Mouse (Mus musculus) urinary bladder, postnatal 10 days (tissue): ENCODE measurements around the gene Iffo2.
A peak's percentile ranks its signal among the peaks of the same experiment; 100 is the strongest.

ENCODE experiments used
- DNase-seq: peaks from one replicate; pipeline ENCODE4 v3.0.0; 2022; ENCODE audit warnings: low spot score

Gene Iffo2

DNA sequence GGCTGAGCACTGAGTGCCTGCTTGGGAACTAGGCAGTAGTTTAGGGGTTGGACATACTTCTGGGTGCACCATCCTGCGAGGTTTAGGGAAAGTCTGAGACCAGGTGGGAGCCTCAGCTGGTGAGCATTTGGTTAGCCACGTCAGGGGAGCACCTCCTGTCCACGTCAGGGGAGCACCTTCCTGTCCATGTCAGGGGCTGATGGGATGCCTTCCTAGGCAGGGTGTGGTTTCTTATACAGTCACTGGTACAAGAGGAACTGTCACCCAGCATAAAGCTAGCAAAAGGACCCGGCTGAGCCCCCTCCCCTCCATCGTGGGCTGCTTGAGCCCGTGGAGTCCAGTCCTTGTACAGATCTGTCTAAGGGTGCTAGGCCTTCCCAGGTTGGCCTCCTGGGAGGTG, 52.0 kb downstream of the Iffo2 start:
- DNase-seq: no peak

DNA sequence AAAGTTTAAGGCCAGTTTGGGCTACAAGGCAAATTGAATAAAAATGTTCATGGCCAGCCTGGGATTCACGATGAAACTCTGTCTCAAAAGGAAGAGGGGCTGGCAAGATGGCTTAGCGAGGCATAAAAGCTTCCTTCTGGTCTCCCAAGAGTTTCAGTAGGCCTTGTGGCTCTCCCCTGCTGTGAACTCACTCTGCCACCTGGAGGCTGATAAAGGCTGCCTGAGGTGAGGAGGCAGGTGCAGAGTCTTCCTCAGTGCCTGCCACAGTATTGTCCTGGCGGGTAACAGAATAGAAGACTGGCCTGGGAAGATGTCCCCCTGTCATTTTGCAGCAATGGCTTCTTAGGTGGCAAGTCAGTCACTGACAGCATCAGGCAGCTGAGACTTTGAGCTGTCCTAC, 52.6 kb downstream of the Iffo2 start:
- DNase-seq: no peak

DNA sequence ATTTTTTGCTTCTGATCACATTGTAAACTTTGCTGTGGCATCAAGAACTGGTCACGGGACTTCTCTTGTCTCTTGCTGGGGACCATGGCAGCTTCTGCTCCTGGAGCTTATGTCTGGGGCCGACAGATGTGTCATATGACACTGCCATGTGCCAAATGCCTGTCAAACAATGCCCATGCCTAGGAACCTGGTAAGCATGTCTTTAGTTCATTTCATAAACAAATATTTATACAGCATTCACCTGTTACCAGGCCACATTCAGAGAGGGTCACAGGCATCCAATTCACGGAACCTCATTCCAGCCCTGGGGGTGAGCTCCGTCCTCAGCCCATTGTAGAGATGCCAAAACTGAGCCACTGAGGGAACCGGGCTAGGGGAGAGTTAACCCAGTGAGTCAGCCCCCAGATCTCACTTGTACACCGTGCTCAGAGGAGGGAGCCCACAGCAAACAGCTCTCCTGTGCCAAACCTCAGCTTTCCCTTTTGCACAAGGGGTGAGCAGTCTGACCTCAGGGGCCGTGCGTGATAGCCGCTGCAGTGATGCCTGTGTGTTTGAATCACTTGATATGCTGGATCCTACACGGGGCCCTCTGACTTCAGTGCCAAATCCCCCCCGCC, 53.4 kb downstream of the Iffo2 start:
- DNase-seq: no peak

GRCm38 (mm10) chr4:139584704-139585103, 54.4 kb downstream of the Iffo2 start:
- DNase-seq: no peak

GRCm38 (mm10) chr4:139585713-139586112, 55.4 kb downstream of the Iffo2 start:
- no peak for DNase-seq

GRCm38 (mm10) chr4:139587370-139587769, 57.0 kb downstream of the Iffo2 start:
- no peak for DNase-seq

GRCm38 (mm10) chr4:139587773-139588172, 57.4 kb downstream of the Iffo2 start:
- DNase-seq: no peak

- no peak for DNase-seq
These were observed 59.1 kb downstream of the Iffo2 start for GRCm38 (mm10) chr4:139589351-139590027.

DNA sequence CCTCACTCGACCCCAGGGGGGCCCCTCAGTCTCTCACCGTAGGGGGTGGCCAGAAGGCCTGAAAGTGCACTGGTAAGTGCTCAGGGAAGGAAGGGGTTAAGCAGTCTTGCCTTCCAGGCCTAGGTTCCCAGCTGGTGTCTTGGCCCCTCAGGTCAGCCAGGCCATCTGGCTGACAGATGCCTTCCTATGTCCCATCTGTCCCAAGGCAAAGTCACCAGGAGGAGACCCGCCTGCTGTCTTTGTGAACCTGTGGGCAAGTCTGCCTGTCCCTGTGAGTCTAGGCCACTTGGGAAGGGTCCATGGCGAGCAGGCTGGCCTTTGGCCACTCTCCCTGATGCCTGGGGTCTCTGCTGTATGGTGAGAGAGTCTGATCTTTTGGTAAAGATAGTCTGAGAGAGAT, 60.1 kb downstream of the Iffo2 start:
- no peak for DNase-seq

DNA sequence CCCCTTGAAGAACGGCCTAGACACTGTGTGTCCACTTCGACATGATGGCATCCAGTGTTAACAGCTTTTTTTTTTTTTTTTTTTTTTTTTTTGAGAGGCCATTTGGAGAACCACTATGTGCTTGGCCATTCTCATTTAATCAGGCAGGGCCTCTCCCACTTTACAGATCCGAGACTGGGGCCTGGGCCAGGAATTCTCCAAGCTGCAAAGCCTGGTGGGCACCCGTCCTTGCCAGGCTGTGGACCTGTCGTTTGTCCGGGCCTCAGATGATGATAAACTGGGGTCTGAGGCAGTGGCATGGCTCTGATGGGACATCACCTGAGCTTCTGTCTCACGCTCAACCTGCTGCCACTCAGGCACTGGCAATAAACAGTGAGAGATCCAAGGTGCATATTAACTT, 62.5 kb downstream of the Iffo2 start:
- DNase-seq: no peak

DNA sequence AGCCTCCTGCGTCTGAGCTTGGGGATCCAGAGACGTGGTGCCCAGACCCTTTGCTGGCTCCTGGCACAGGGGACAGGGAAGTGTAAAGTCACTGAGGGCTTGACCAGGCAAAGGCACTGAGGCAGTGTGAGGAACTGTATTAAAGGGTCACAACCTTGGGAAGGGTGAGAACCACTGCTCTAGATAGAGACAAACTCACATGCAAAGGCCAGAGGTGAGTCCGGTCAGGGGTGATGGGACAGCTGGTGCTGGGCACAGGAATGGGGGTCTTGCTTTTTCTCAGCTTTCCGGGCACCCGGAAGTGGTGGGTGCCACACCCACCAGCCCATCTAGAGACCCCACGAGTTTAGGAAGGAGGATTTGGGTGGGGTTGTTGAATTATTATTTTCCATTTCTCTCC, 63.0 kb downstream of the Iffo2 start:
- DNase-seq: no peak

DNA sequence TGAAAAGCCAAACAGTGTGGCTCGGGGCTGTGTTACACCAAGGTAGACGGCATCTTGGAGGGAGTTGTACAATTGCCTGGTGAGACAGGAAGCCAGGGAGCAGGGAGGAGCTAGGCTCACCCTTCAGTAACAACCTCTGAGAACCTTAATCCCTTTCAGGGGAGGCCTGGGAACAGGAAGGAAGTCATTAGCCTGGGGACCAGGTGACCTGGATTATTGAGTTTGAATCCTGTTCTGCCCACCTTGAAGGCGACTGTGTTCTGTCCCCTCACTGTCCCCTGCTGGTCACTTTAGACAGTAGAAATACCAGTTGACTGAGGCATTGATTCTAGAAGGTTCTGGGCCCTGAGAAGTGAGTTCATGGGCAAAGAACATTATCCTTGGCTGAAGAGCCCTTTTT, 63.7 kb downstream of the Iffo2 start:
- no peak for DNase-seq

DNA sequence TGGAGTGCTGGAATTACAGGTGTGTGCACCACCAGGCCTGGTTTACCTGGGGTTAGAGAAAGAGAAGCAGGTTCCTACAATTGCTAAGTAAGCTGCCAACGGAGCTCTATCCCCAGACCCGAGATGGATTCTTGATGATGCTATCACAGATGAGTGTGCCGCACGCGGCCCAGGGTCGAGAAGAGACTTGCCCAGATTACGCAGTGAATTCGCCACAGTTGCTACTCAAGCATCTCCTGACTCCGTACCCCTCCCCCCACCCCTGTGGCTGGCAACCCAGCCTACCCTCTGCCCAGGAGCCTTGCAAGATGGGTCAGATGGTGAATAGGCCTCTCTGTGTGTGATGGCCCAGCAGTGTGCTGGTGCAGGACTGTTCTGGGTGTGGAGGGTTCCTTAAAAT, 66.4 kb downstream of the Iffo2 start:
- DNase-seq: no peak

- DNase-seq: no peak
These were observed 67.2 kb downstream of the Iffo2 start for GRCm38 (mm10) chr4:139597286-139598284.

- no peak for DNase-seq
These were observed 68.0 kb downstream of the Iffo2 start for GRCm38 (mm10) chr4:139598356-139598755.

GRCm38 (mm10) chr4:139598950-139599518, 68.7 kb downstream of the Iffo2 start:
- peak; percentile 50 for DNase-seq

DNA sequence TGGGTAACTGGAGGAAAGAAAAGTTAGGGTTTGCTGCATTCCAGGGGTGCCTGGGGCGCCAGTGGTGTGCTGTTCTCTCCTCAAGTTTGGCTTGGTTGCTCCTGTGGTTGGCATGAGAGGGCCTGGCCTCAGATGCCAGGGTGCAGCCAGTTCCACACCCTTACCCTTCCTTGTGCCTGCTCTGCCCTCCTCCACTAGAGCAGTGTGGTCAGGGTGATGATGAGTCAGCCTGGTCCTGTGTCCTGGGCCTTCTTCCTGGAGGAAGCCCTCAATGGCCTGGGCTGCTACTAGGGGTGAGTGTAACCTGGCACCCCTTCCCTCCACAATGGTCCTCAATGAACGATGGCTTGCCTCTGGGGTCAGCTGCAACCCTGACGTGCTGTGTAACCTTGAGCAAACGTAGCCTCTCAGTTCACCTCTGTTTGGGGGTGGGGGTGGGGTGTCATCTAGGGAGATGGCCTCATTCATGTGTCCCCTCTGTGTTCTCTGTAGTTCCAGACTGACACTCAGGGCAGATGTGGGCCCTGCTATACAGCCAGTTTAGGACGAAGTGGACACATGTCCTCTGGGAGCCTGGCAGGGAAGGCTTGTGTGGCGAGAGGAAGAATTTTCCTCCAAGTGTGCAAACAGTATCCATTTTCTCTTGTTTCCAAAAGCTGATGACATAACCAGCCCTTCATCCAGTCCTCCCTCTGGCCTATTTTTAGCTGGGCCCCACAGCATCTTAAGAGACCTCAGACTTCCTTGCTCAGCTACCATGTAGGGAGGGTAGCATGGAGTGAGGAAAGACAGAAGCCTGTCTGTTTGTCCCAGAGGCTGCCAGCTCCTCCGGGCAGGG, 71.4 kb downstream of the Iffo2 start:
- DNase-seq: no peak

- DNase-seq: no peak
These were observed 72.3 kb downstream of the Iffo2 start, which contains the start of gene Gm21969 for GRCm38 (mm10) chr4:139602357-139603244. Gene Gm21969, plus strand, starts transcription at chr4:139603186.

DNA sequence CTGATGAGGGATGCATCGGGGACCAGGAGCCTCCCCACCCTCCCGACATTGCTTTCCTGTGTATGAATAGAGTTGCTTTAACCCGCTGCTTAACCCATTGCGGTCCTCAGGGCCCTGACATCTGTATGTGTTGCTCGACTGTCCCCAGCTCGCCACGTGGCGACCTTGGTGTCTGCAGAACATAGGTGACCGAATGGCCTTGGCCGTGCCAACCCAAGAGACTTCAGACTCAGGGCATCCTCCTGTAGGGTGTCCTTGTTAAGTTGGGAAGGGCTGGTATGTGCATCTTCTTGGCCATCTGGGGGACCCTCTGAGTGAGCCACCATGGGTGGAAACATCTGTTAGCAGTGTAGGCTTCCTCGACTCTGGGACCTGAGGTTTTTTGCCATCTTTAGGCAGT, 74.9 kb downstream of the Iffo2 start:
- DNase-seq: no peak

- no peak for DNase-seq
These were observed 76.4 kb downstream of the Iffo2 start for GRCm38 (mm10) chr4:139606732-139607131.
